Mouse (Mus musculus) erythroblast, embryonic 14.5 days (primary cell): ENCODE measurements around the gene Tgfbi.

Source experiments
- GATA1 ChIP-seq: IDR thresholded peaks from 2 replicates; pipeline ENCODE4 v1.6.1; 2012; ENCODE audit warnings: low read length, inconsistent platforms, mixed read lengths
- TAL1 ChIP-seq: IDR thresholded peaks from 3 replicates; pipeline ENCODE4 v1.6.1; 2012; ENCODE audit warnings: low read length, inconsistent platforms, mixed read lengths

GRCm38 (mm10) chr13:56561129-56561528 is 48.2 kb upstream of the Tgfbi start:
- TF ChIP-seq GATA1 (no peak), TAL1 (no peak)
